Mouse (Mus musculus): Measurements from ENCODE around the gene Rps6kb1. TPM values are rescaled to one million over a fixed set of nuclear protein-coding genes. Genes with fewer than 3 reads are reported as not detected.
"Not testable (repeated sequence)": the region's sequence is repeated elsewhere in the genome, so short reads cannot be mapped to it uniquely, and the experiment has no call there.

Rps6kb1 gene
- polyA plus RNA-seq, 1 experiment = 5.7 TPM

- no peak for DNase-seq (ENCODE audit: low read depth, low spot score)
- under 1% methylated on average over 25 of the region's 25 CpGs for WGBS
Measured at GRCm38 (mm10) chr11:86484910-86485510, 59.6 kb downstream of the Rps6kb1 start.

GRCm38 (mm10) chr11:86484101-86484868 lies 60.3 kb downstream of the Rps6kb1 start, which contains the start of gene Rnft1:
Gene Rnft1, plus strand, starts transcription at chr11:86484657.
- WGBS = under 1% methylated on average over 68 of the region's 68 CpGs
- peak; percentile 97 for DNase-seq (ENCODE audit: low read depth, low spot score)

- DNase-seq (ENCODE audit: low read depth, low spot score) = no peak
- 10% methylated on average over 3 of the region's 3 CpGs for WGBS
Measured at GRCm38 (mm10) chr11:86473576-86473975, 71.0 kb downstream of the Rps6kb1 start.

GRCm38 (mm10) chr11:86472771-86473171 lies 71.8 kb downstream of the Rps6kb1 start:
- 1% methylated on average over 7 of the region's 7 CpGs for WGBS
- no peak for DNase-seq (ENCODE audit: low read depth, low spot score)

- no peak for DNase-seq (ENCODE audit: low read depth, low spot score)
Measured at GRCm38 (mm10) chr11:86471785-86472184, 72.8 kb downstream of the Rps6kb1 start.

GRCm38 (mm10) chr11:86468971-86469370 lies 75.6 kb downstream of the Rps6kb1 start:
- WGBS = 81% methylated on average over 4 of the region's 4 CpGs
- no peak for DNase-seq (ENCODE audit: low read depth, low spot score)

More at GRCm38 (mm10) chr11:86471785-86472184, 72.8 kb downstream of the Rps6kb1 start:
- WGBS = 69% methylated on average over 6 of the region's 6 CpGs

GRCm38 (mm10) chr11:86468345-86468744 lies 76.3 kb downstream of the Rps6kb1 start:
- WGBS = 73% methylated on average over 8 of the region's 8 CpGs
- DNase-seq (ENCODE audit: low read depth, low spot score) = no peak

- WGBS = 8% methylated on average over 8 of the region's 8 CpGs
Measured at GRCm38 (mm10) chr11:86464275-86464674, 80.3 kb downstream of the Rps6kb1 start.

GRCm38 (mm10) chr11:86462579-86462978 lies 82.0 kb downstream of the Rps6kb1 start:
- DNase-seq (ENCODE audit: low read depth, low spot score) = no peak

More at GRCm38 (mm10) chr11:86464275-86464674, 80.3 kb downstream of the Rps6kb1 start:
- not testable (repeated sequence) for DNase-seq (ENCODE audit: low read depth, low spot score)

- no peak for DNase-seq (ENCODE audit: low read depth, low spot score)
- WGBS = 71% methylated on average over 6 of the region's 6 CpGs
Measured at GRCm38 (mm10) chr11:86458866-86459265, 85.7 kb downstream of the Rps6kb1 start.

- DNase-seq (ENCODE audit: low read depth, low spot score) = no peak
- WGBS = 82% methylated on average over 6 of the region's 6 CpGs
Measured at GRCm38 (mm10) chr11:86457545-86457944, 87.1 kb downstream of the Rps6kb1 start.

GRCm38 (mm10) chr11:86453991-86454390 lies 90.6 kb downstream of the Rps6kb1 start:
- DNase-seq (ENCODE audit: low read depth, low spot score) = no peak
- WGBS = 82% methylated on average over 5 of the region's 5 CpGs

Other genes with a start within 250 kb of the Rps6kb1 start
- gene Med13, start 187.2 kb downstream of the Rps6kb1 start, polyA plus RNA-seq (2012; rRNA removed) = 13.7 and 29.4 TPM in 2 replicates
- gene Rnft1, start 60.1 kb downstream of the Rps6kb1 start, polyA plus RNA-seq (2012; rRNA removed) = 5.4 and 7.1 TPM in 2 replicates
- gene Tubd1, start 186 bp upstream of the Rps6kb1 start, polyA plus RNA-seq (2012; rRNA removed) = 3.6 and 4.0 TPM in 2 replicates
- 147 and 183 TPM in 2 replicates for gene Vmp1, start 139.0 kb upstream of the Rps6kb1 start, polyA plus RNA-seq (2012; rRNA removed)
- gene Ptrh2, start 139.2 kb upstream of the Rps6kb1 start, polyA plus RNA-seq (2012; rRNA removed) = 4.9 TPM in 2 replicates
- gene Cltc, start 212.8 kb upstream of the Rps6kb1 start, polyA plus RNA-seq (2012; rRNA removed) = 116 and 130 TPM in 2 replicates